Mouse (Mus musculus): ENCODE data around the gene Zscan29. TPM values are rescaled to one million over a fixed set of nuclear protein-coding genes. Genes with fewer than 3 reads are reported as not detected.

Zscan29 gene
- total RNA-seq, 1 experiment = 5.0 TPM

DNA sequence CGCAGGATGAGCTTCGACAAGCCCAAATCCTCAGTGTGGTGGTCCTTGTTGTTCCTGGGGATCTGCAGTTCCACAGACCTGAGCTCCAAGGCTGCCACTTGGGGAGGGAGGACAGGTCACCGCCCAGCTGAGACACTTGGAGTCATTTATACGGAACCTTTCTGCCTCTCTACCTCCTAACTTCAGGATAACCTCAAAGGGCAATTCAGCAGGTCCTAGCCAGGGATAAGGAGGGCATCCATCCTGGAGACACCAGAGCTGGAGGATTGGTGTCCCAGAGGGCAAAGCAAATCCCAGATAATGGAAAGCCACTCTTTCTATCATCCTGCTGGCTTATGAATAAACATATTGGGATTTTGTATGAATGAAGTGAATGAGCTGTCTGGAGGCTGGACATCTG is 61.2 kb downstream of the Zscan29 start, which contains the start of gene Tgm7:
Gene Tgm7 (minus strand): TSS at position 101 of the 400 bp plus-strand sequence.
- Histone ChIP-seq H3K36me3 (ENCODE audit: control insufficient read depth, insufficient read depth, low read length, poor library complexity, severe bottlenecking) (no peaks in the 10 kb centered on the region), H3K9me3 (ENCODE audit: control insufficient read depth, insufficient read depth, low read depth, low read length) (no peaks in the 10 kb centered on the region), H3K4me3 (ENCODE audit: insufficient read depth in 1 of 2, low read depth in 1 of 2, low read length in 2 of 2, poor library complexity in 1 of 2, severe bottlenecking in 1 of 2) (no peak within 1 kb of the TSS), H3K27ac (ENCODE audit: insufficient read depth, low read depth, low read length, poor library complexity, severe bottlenecking) (no peak within 1 kb of the TSS), H3K9ac (ENCODE audit: insufficient read depth, low read depth, low read length, poor library complexity, severe bottlenecking) (no peak within 1 kb of the TSS), H3K4me1 (ENCODE audit: control insufficient read depth in 2 of 2, insufficient read depth in 2 of 2, low read length in 2 of 2, poor library complexity in 1 of 2) (no peaks in the 10 kb centered on the region)
- no peak for DNase-seq (ENCODE audit: low read depth, low spot score)
- TF ChIP-seq MAFK (IDR thresholded peaks at IDR 0.05; ENCODE audit: insufficient read depth, low read depth, low read length) = no peak
- no peak for TF ChIP-seq ZNF384 (IDR thresholded peaks at IDR 0.05; ENCODE audit: low read depth, low read length)
- in situ Hi-C loops (cut with MboI; ENCODE audit: low sequenced_read_pairs in 2 of 2, unreplicated experiment in 2 of 2) = no loop called here

Other genes starting within 250 kb of the Zscan29 start
- 21.5 and 21.9 TPM in 2 replicates for gene Ubr1, start 200.4 kb downstream of the Zscan29 start, total RNA-seq (2012; rRNA removed)
- gene Tmem62, start 194.1 kb downstream of the Zscan29 start, total RNA-seq (2012; rRNA removed) = 3.6 and 5.0 TPM in 2 replicates
- gene Ccndbp1, start 162.7 kb downstream of the Zscan29 start, total RNA-seq (2012; rRNA removed) = 21.4 and 23.0 TPM in 2 replicates
- gene Epb42, start 134.1 kb downstream of the Zscan29 start, total RNA-seq (2012; rRNA removed) = not detected in 2 replicates
- not detected in 2 replicates for gene Tgm5, start 85.3 kb downstream of the Zscan29 start, total RNA-seq (2012; rRNA removed)
- not detected in 2 replicates for gene Tgm7, start 61.3 kb downstream of the Zscan29 start, total RNA-seq (2012; rRNA removed)
- 14.8 and 15.0 TPM in 2 replicates for gene Adal, start 30.7 kb downstream of the Zscan29 start, total RNA-seq (2012; rRNA removed)
- 12.5 and 15.0 TPM in 2 replicates for gene Lcmt2, start 30.5 kb downstream of the Zscan29 start, total RNA-seq (2012; rRNA removed)
- gene Tubgcp4, start 471 bp downstream of the Zscan29 start, total RNA-seq (2012; rRNA removed) = 38.1 and 45.9 TPM in 2 replicates
- gene Trp53bp1, start 100.3 kb upstream of the Zscan29 start, total RNA-seq (2012; rRNA removed) = 47.6 and 63.3 TPM in 2 replicates
- gene Map1a, start 118.5 kb upstream of the Zscan29 start, total RNA-seq (2012; rRNA removed) = 4.3 and 4.4 TPM in 2 replicates
- 7.6 and 8.8 TPM in 2 replicates for gene Ppip5k1, start 184.3 kb upstream of the Zscan29 start, total RNA-seq (2012; rRNA removed)
- 8.3 and 11.3 TPM in 2 replicates for gene Ckmt1, start 186.6 kb upstream of the Zscan29 start, total RNA-seq (2012; rRNA removed)
- gene Strc, start 216.0 kb upstream of the Zscan29 start, total RNA-seq (2012; rRNA removed) = 0.09 TPM in 1 of 2 replicates, not detected in the other
- 209 and 251 TPM in 2 replicates for gene Pdia3, start 242.7 kb upstream of the Zscan29 start, total RNA-seq (2012; rRNA removed)
- 3.3 and 3.7 TPM in 2 replicates for gene Catsper2, start 242.7 kb upstream of the Zscan29 start, total RNA-seq (2012; rRNA removed)